Comparison of ENCODE assay signal across 23 mouse cellular contexts in the genomic region with DNA sequence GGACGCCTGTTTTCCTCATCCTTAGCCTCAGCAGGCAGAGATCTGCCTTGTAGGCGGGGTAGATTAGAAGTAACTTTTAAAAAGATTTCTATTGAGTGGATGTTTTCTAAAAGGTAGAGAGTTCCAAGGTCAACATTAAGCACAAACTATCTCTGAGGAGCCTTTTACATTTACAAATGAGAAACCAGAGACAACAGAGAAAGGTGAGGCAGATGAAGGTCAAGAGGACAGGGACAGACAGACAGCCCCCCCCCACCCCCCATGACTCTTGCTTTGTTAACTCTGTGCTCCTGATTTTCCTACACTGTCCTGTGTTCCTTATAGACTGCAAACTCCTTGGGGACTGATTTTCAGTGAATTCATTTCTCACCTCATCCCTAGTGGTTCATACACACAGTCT.
DNase-seq lines count a peak whose midpoint lies in the region; ATAC-seq and TF ChIP-seq lines count a peak whose summit lies in the region.
"Had no signal": no experiment of that assay in that cellular context is flagged by ENCODE, and none has a peak within 500 bp of the region (broad histone marks: within the 10 kb centered on the region; RNA-seq: fewer than 3 reads in every experiment).

No protein-coding gene starts in this region.

- in situ Hi-C loops in ES-E14 (cut with MboI; ENCODE audit: low sequenced_read_pairs in 2 of 2, unreplicated experiment in 2 of 2): no loop called here

- H3K4me1 ChIP-seq in ES-Bruce4 (ENCODE audit: control insufficient read depth, insufficient read depth, low read length) (peaks cover 6% of the 10 kb centered on the region), ES-E14 (ENCODE audit: control insufficient read depth in 2 of 2, insufficient read depth in 2 of 2, low read length in 2 of 2, poor library complexity in 1 of 2) (peaks cover 12 to 21% of the 10 kb centered on the region in 2 experiments)
- H3K4me1 ChIP-seq: embryonic facial prominence, embryonic 12.5 days; forebrain, embryonic 10.5 days; forebrain, embryonic 12.5 days had no signal

- peak; percentile 25 for DNase-seq in ES-E14 (ENCODE audit: low read depth, low spot score)
- peak; percentile 68 for DNase-seq in ZHBTc4 (ENCODE audit: low read depth, low spot score)
- no peak for DNase-seq in heart, adult 9 months (ENCODE audit: low spot score in 2 of 2)
- DNase-seq: adrenal gland, adult 2 months; adrenal gland, postnatal 10 days; adrenal gland, postnatal 25 days; B cell, adult 2 months; cerebellum, adult 11 months; cerebellum, adult 18-20 months; cerebellum, adult 8-10 months; cerebellum, adult 9-11 months; cerebellum, postnatal 25 days had no signal

- H3K27ac ChIP-seq in ES-Bruce4 (ENCODE audit: insufficient read depth, low read length): peak overlapping the region; percentile 83
- H3K27ac ChIP-seq in ES-E14 (ENCODE audit: insufficient read depth, low read depth, low read length, poor library complexity, severe bottlenecking): peak overlapping the region; percentile 89
- H3K27ac ChIP-seq: embryonic facial prominence, embryonic 10.5 days; embryonic facial prominence, embryonic 12.5 days; forebrain, embryonic 10.5 days; forebrain, embryonic 12.5 days had no signal

- H3K9me3 ChIP-seq in ES-Bruce4 (replicated peaks; ENCODE audit: control insufficient read depth, insufficient read depth, low read length, poor library complexity, severe bottlenecking): 0 out of 2 replicates have a peak, but pooled peaks cover 4% of the 10 kb centered on the region
- H3K9me3 ChIP-seq in ES-E14 (ENCODE audit: control insufficient read depth, insufficient read depth, low read depth, low read length): no peaks in the 10 kb centered on the region
- H3K9me3 ChIP-seq: embryonic facial prominence, embryonic 10.5 days; embryonic facial prominence, embryonic 12.5 days; forebrain, embryonic 10.5 days; forebrain, embryonic 12.5 days had no signal

- H3K36me3 ChIP-seq in ES-Bruce4 (ENCODE audit: control insufficient read depth, insufficient read depth, low read length, poor library complexity, severe bottlenecking) (no peaks in the 10 kb centered on the region), ES-E14 (ENCODE audit: control insufficient read depth, insufficient read depth, low read length, poor library complexity, severe bottlenecking) (no peaks in the 10 kb centered on the region)
- H3K36me3 ChIP-seq: embryonic facial prominence, embryonic 10.5 days; embryonic facial prominence, embryonic 12.5 days; forebrain, embryonic 10.5 days; forebrain, embryonic 12.5 days had no signal

- peak; percentile 77; the same call in 1 of the 2 replicates for TF ChIP-seq EP300 in ES-Bruce4 (IDR thresholded peaks at IDR 0.05; ENCODE audit: insufficient read depth, low read depth, low read length)

- no peak overlapping the region for H3K9ac ChIP-seq in ES-Bruce4 (ENCODE audit: low read depth, poor library complexity, severe bottlenecking)
- no peak overlapping the region; the same call in 1 of the 2 replicates for H3K9ac ChIP-seq in ES-E14 (ENCODE audit: insufficient read depth, low read depth, low read length, poor library complexity, severe bottlenecking)
- H3K9ac ChIP-seq: embryonic facial prominence, embryonic 12.5 days; forebrain, embryonic 12.5 days had no signal

- ATAC-seq in erythroblast, adult 5-6 weeks (replicated peaks; ENCODE audit: low FRiP score, poor library complexity, severe bottlenecking): no peak
- ATAC-seq: CD4-positive, CD25-positive, alpha-beta regulatory T cell, adult 4 months; forebrain, embryonic 14.5 days; forebrain, embryonic 16.5 days had no signal

- no peak for TF ChIP-seq POLR2A in ES-Bruce4 (IDR thresholded peaks at IDR 0.05; ENCODE audit: insufficient read depth, low read length)

- H3K4me3 ChIP-seq in ES-Bruce4 (ENCODE audit: low read depth, low read length): no peak overlapping the region
- no peak overlapping the region for H3K4me3 ChIP-seq in ES-E14 (ENCODE audit: insufficient read depth in 1 of 2, low read depth in 1 of 2, low read length in 2 of 2, poor library complexity in 1 of 2, severe bottlenecking in 1 of 2)
- H3K4me3 ChIP-seq: embryonic facial prominence, embryonic 10.5 days; embryonic facial prominence, embryonic 12.5 days; erythroblast, embryonic 14.5 days; forebrain, embryonic 10.5 days; forebrain, embryonic 12.5 days had no signal

- H3K27me3 ChIP-seq in ES-Bruce4 (ENCODE audit: control insufficient read depth, insufficient read depth, low read length, poor library complexity, severe bottlenecking): no peaks in the 10 kb centered on the region
- H3K27me3 ChIP-seq: CH12.LX; embryonic facial prominence, embryonic 12.5 days; forebrain, embryonic 12.5 days had no signal

- TF ChIP-seq CTCF in ES-Bruce4 (IDR thresholded peaks at IDR 0.05; ENCODE audit: low read depth, low read length): no peak

TF ChIP-seq in ES-E14, 5 proteins besides CTCF, POLR2A, EP300 and RAD21:
- TF ChIP-seq MAFK (IDR thresholded peaks at IDR 0.05; ENCODE audit: insufficient read depth, low read depth, low read length) (no peak), ZNF384 (IDR thresholded peaks at IDR 0.05; ENCODE audit: low read depth, low read length) (no peak), HCFC1 (IDR thresholded peaks at IDR 0.05; ENCODE audit: borderline replicate concordance, insufficient read depth, low read length) (no peak), ZC3H11A (IDR thresholded peaks at IDR 0.05; ENCODE audit: borderline replicate concordance, low read depth, low read length) (no peak), CHD2 (IDR thresholded peaks at IDR 0.05; ENCODE audit: low read depth, low read length) (no peak)

Comparison
In these comparisons a context has a peak if more than half of its experiments do, and no peak if none do; other contexts are left out.
1. DNase-seq: peak in ES-E14 (single experiment) and ZHBTc4 (single experiment); none in heart, adult 9 months (0 of 2).